ENCODE assay signal across 20 mouse cellular contexts in the genomic region with DNA sequence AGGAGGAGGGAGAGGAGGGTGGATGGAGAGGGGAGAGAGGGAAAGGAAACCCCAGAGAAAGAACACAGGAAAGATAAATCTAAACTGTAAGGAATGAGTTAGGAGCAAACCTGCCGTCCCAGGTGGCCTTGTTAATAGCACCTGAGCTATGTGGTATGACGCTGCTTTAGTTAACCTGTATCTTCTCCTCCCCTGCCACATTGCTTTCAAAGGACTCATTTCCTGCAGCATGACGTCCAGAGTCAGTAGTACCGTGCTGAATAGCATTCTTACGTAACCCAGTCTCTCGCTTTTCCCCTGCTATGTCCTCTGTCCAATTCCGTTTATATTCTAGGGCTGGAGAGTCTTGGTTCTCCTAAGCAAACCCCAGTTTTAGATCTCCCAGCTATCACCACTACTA. TPM values are rescaled to one million over a fixed set of nuclear protein-coding genes. Genes with fewer than 3 reads are reported as not detected.
A peak's percentile ranks its signal among the peaks of the same experiment; 100 is the strongest.
DNase-seq lines count a peak whose midpoint lies in the region; ATAC-seq and TF ChIP-seq lines count a peak whose summit lies in the region.
"Had no signal": no experiment of that assay in that cellular context is flagged by ENCODE, and none has a peak within 500 bp of the region (broad histone marks: within the 10 kb centered on the region; RNA-seq: fewer than 3 reads in every experiment).

No protein-coding gene starts in this region.

- peak; percentile 61 for DNase-seq in midbrain, embryonic 11.5 days (ENCODE audit: low spot score, missing footprints)
- DNase-seq in ES-CJ7 (ENCODE audit: low read depth, low spot score), result peak; percentile 61
- DNase-seq in adipocyte (ENCODE audit: low spot score), result peak; percentile 16
- DNase-seq in thymus, adult 2 months, result no peak
- no peak for DNase-seq in layer of hippocampus, postnatal 10 days (ENCODE audit: low spot score in 2 of 2)
- DNase-seq: adrenal gland, adult 8-10 months; adrenal gland, postnatal 25 days; cerebellum, adult 11-12 months; cerebellum, adult 9-10 months; cerebellum, postnatal 14 days had no signal

- no peak for ATAC-seq in midbrain, embryonic 11.5 days (ENCODE audit: low FRiP score)
- no peak for ATAC-seq in midbrain, embryonic 16.5 days
- ATAC-seq: forebrain, embryonic 13.5 days; forebrain, embryonic 16.5 days; intestine, postnatal 0 days had no signal

- no peak overlapping the region for H3K9ac ChIP-seq in midbrain, embryonic 11.5 days (ENCODE audit: low read length)
- no peak overlapping the region for H3K9ac ChIP-seq in midbrain, embryonic 16.5 days (ENCODE audit: low read depth, low read length)
- H3K9ac ChIP-seq: forebrain, embryonic 13.5 days; heart, embryonic 13.5 days; hindbrain, embryonic 12.5 days; hindbrain, embryonic 15.5 days had no signal

- no peaks in the 10 kb centered on the region for H3K36me3 ChIP-seq in midbrain, embryonic 11.5 days (ENCODE audit: control insufficient read depth, insufficient read depth, low read length)
- no peaks in the 10 kb centered on the region for H3K36me3 ChIP-seq in midbrain, embryonic 16.5 days (ENCODE audit: control insufficient read depth, insufficient read depth, low read length)
- no peaks in the 10 kb centered on the region for H3K36me3 ChIP-seq in thymus, adult 2 months (ENCODE audit: control insufficient read depth, insufficient read depth, low read length)
- H3K36me3 ChIP-seq: forebrain, embryonic 10.5 days; heart, embryonic 10.5 days; heart, embryonic 13.5 days; hindbrain, embryonic 12.5 days; hindbrain, embryonic 15.5 days had no signal

- 91% methylated on average over 7 of the region's 7 CpGs for WGBS in midbrain, embryonic 11.5 days
- WGBS in midbrain, embryonic 16.5 days, result 96% methylated on average over 7 of the region's 7 CpGs
- 79% methylated on average over 7 of the region's 7 CpGs for WGBS in thymus, adult 2 months

- H3K9me3 ChIP-seq in midbrain, embryonic 11.5 days (ENCODE audit: control insufficient read depth, low read length), result no peaks in the 10 kb centered on the region
- H3K9me3 ChIP-seq in midbrain, embryonic 16.5 days (replicated peaks; ENCODE audit: control insufficient read depth, low read length, poor library complexity, severe bottlenecking), result no peaks in the 10 kb centered on the region
- H3K9me3 ChIP-seq: forebrain, embryonic 10.5 days; forebrain, embryonic 13.5 days; heart, embryonic 10.5 days; heart, embryonic 13.5 days; hindbrain, embryonic 12.5 days; hindbrain, embryonic 15.5 days had no signal

- no peak overlapping the region for H3K4me2 ChIP-seq in midbrain, embryonic 11.5 days
- no peak overlapping the region for H3K4me2 ChIP-seq in midbrain, embryonic 16.5 days (ENCODE audit: low read length)
- H3K4me2 ChIP-seq: forebrain, embryonic 13.5 days; heart, embryonic 13.5 days; hindbrain, embryonic 12.5 days; hindbrain, embryonic 15.5 days had no signal

- no peaks in the 10 kb centered on the region for H3K27me3 ChIP-seq in midbrain, embryonic 11.5 days (ENCODE audit: control insufficient read depth, insufficient read depth, low read length)
- no peaks in the 10 kb centered on the region for H3K27me3 ChIP-seq in midbrain, embryonic 16.5 days (ENCODE audit: control insufficient read depth, insufficient read depth, low read depth, low read length)
- H3K27me3 ChIP-seq in thymus, adult 2 months (ENCODE audit: control insufficient read depth, insufficient read depth, low read length), result peaks cover 6% of the 10 kb centered on the region; the same call in 1 of the 2 replicates
- H3K27me3 ChIP-seq: forebrain, embryonic 13.5 days; hindbrain, embryonic 12.5 days; hindbrain, embryonic 15.5 days had no signal

- no peak for TF ChIP-seq POLR2A in thymus, adult 2 months (IDR thresholded peaks at IDR 0.05; ENCODE audit: control insufficient read depth, extremely low read depth, insufficient read depth, low read length, poor library complexity)

- H3K4me3 ChIP-seq in midbrain, embryonic 11.5 days (ENCODE audit: low read depth, low read length), result no peak overlapping the region
- no peak overlapping the region for H3K4me3 ChIP-seq in midbrain, embryonic 16.5 days (ENCODE audit: low read depth, low read length)
- no peak overlapping the region for H3K4me3 ChIP-seq in thymus, adult 2 months (ENCODE audit: control insufficient read depth, insufficient read depth, low read length)
- H3K4me3 ChIP-seq: forebrain, embryonic 10.5 days; forebrain, embryonic 13.5 days; heart, adult 2 months; heart, embryonic 10.5 days; heart, embryonic 13.5 days; hindbrain, embryonic 12.5 days; hindbrain, embryonic 15.5 days had no signal

- no peak for TF ChIP-seq CTCF in thymus, adult 2 months (IDR thresholded peaks at IDR 0.05; ENCODE audit: borderline replicate concordance, control insufficient read depth, extremely low read depth, insufficient read depth, low read length, poor library complexity)

- H3K4me1 ChIP-seq in midbrain, embryonic 11.5 days (ENCODE audit: control insufficient read depth, insufficient read depth, low read length), result peaks cover 2% of the 10 kb centered on the region; the same call in 1 of the 2 replicates
- peaks cover 8% of the 10 kb centered on the region; the same call in 1 of the 2 replicates for H3K4me1 ChIP-seq in midbrain, embryonic 16.5 days (ENCODE audit: control insufficient read depth, insufficient read depth, low read length)
- 0 out of 2 replicates have a peak, but pooled peaks cover 3% of the 10 kb centered on the region for H3K4me1 ChIP-seq in thymus, adult 2 months (replicated peaks; ENCODE audit: control insufficient read depth, insufficient read depth, low read length)

- no peak overlapping the region for H3K27ac ChIP-seq in midbrain, embryonic 11.5 days (ENCODE audit: low read depth, low read length)
- no peak overlapping the region for H3K27ac ChIP-seq in midbrain, embryonic 16.5 days (ENCODE audit: low read length)
- no peak overlapping the region for H3K27ac ChIP-seq in thymus, adult 2 months (ENCODE audit: control insufficient read depth, insufficient read depth, low read length)
- H3K27ac ChIP-seq: forebrain, embryonic 10.5 days; forebrain, embryonic 13.5 days; heart, adult 2 months; heart, embryonic 10.5 days; heart, embryonic 13.5 days; hindbrain, embryonic 12.5 days; hindbrain, embryonic 15.5 days had no signal

RNA-seq across cellular contexts. Expression of gene Jam2, which starts 3.0 kb away (rescaled TPM):
- 95.1 and 102 TPM in 2 replicates for polyA plus RNA-seq in midbrain, embryonic 11.5 days (2014; fragmentation: Nextera tagmentation; extraction: Ambion mirVana)
- polyA plus RNA-seq in midbrain, embryonic 16.5 days (2015; fragmentation: Nextera tagmentation; extraction: Ambion mirVana), result 23.1 and 23.6 TPM in 2 replicates
- 2.1 and 4.1 TPM in 2 replicates for polyA plus RNA-seq in thymus, adult 2 months (2012; rRNA removed)
- 10 to 100 TPM; 26.3 to 30.4 TPM for total RNA-seq in layer of hippocampus, postnatal 10 days (2021)

RNA-seq across cellular contexts. Expression of gene Mrpl39, which starts 35.3 kb away (rescaled TPM):
- 60.2 and 60.4 TPM in 2 replicates for polyA plus RNA-seq in midbrain, embryonic 11.5 days (2014; fragmentation: Nextera tagmentation; extraction: Ambion mirVana)
- 37.3 and 37.4 TPM in 2 replicates for polyA plus RNA-seq in midbrain, embryonic 16.5 days (2015; fragmentation: Nextera tagmentation; extraction: Ambion mirVana)
- 12.3 and 15.1 TPM in 2 replicates for polyA plus RNA-seq in thymus, adult 2 months (2012; rRNA removed)
- 10 to 100 TPM; 18.9 to 21.3 TPM for total RNA-seq in layer of hippocampus, postnatal 10 days (2021)

Comparison
In these comparisons a context has a peak if more than half of its experiments do, and no peak if none do; other contexts are left out.
1. DNase-seq: peak in midbrain, embryonic 11.5 days (single experiment), ES-CJ7 (single experiment) and adipocyte (single experiment); none in thymus, adult 2 months (single experiment) and layer of hippocampus, postnatal 10 days (0 of 2).